Mouse (Mus musculus): ENCODE measurements around the gene Tns1.

DNA sequence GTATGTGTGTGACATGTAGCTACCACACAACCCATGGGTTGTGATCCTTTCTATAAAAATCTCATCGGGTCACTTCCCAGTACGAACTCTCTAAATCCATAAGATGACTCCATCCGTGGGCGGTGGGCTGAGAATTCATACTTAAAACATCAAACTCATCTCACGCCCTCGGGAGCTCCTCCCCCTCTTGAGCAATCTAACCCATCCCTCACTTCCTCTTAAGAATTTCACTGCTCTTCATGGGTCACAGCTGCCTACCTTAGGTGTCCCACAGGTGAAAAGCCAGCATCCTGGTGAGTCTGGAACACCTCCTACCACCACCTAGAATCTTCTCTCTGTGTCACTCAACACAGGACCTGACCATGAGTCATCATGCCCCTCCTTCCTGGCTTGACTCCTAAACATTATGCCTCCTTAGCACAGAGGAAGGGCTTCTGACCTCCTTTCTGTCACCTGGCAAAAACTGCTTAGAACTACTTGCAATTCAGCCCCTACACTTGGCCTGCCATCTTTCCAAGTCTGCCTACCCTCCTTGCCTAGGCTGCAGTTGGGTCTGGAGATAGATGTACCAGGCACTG lies 31.3 kb upstream of the Tns1 start:
- TF ChIP-seq CTCF (IDR thresholded peaks at IDR 0.05; ENCODE audit: low read depth, low read length) (no peak), EP300 (IDR thresholded peaks at IDR 0.05; ENCODE audit: insufficient read depth, low read depth, low read length) (no peak)

Data from ES-Bruce4 (cell line).